Mouse (Mus musculus) midbrain, embryonic 13.5 days (tissue): ENCODE measurements around the gene Blvrb. TPM values are rescaled to one million over a fixed set of nuclear protein-coding genes. Genes with fewer than 3 reads are reported as not detected.

Experiments
- ATAC-seq: fragments of 200-750 bp; cut with Nextera tagmentation; 2 replicates; pipeline ENCODE4 v1.8.0; 2017; ENCODE audit warnings: mild to moderate bottlenecking, moderate TSS enrichment, moderate library complexity
- H3K27ac ChIP-seq: fragments of 300-500 bp; sonication (generic); 2 replicates; pipeline ENCODE4 v1.5.1; 2015; ENCODE audit warnings: inconsistent platforms, mild to moderate bottlenecking, moderate library complexity
- H3K27me3 ChIP-seq: fragments of 300-500 bp; sonication (generic); 2 replicates; pipeline ENCODE4 v1.6.1; 2015; ENCODE audit warnings: mild to moderate bottlenecking, inconsistent platforms
- H3K36me3 ChIP-seq: fragments of 300-500 bp; sonication (generic); 2 replicates; pipeline ENCODE4 v1.6.1; 2015; ENCODE audit warnings: mild to moderate bottlenecking, inconsistent platforms
- H3K4me1 ChIP-seq: fragments of 300-500 bp; sonication (generic); replicated peaks from 2 replicates; pipeline ENCODE4 v1.6.1; 2015; ENCODE audit warnings: inconsistent platforms
- H3K4me2 ChIP-seq: fragments of 300-500 bp; sonication (generic); replicated peaks from 2 replicates; pipeline ENCODE4 v1.6.1; 2015; ENCODE audit warnings: moderate library complexity, mild to moderate bottlenecking, inconsistent platforms
- H3K4me3 ChIP-seq: fragments of 300-500 bp; sonication (generic); replicated peaks from 2 replicates; pipeline ENCODE4 v1.5.1; 2015; ENCODE audit warnings: mild to moderate bottlenecking, inconsistent platforms
- H3K9ac ChIP-seq: fragments of 300-500 bp; sonication (generic); replicated peaks from 2 replicates; pipeline ENCODE4 v1.6.1; 2015; ENCODE audit warnings: mild to moderate bottlenecking, inconsistent platforms
- H3K9me3 ChIP-seq: fragments of 300-500 bp; sonication (generic); 2 replicates; pipeline ENCODE4 v1.6.1; 2016; ENCODE audit warnings: mild to moderate bottlenecking, inconsistent platforms
- WGBS: fragments of 180-500 bp; shearing (Covaris S2); methylation state at CpG from one replicate; pipeline ENCODE4 v1.1.7; 2015; 5-methylcytosine and 5-hydroxymethylcytosine counted together
- polyA plus RNA-seq: library from polyadenylated mRNA; unstranded; fragments of >200 nt; fragmentation: Nextera tagmentation; extraction: Ambion mirVana; gene quantifications from 2 replicates; pipeline ENCODE4 v1.2.1, GENCODE M21; 2015

Blvrb gene
- 14.8 and 16.1 TPM in 2 replicates for polyA plus RNA-seq

- ATAC-seq = peak; percentile 92
- Histone ChIP-seq H3K9me3 (no peaks in the 10 kb centered on the region), H3K4me3 (peak within 1 kb of the TSS; percentile 63), H3K9ac (peak within 1 kb of the TSS; percentile 81), H3K27me3 (peaks cover 28% of the 10 kb centered on the region), H3K27ac (peak within 1 kb of the TSS; percentile 54), H3K4me2 (peak within 1 kb of the TSS; percentile 80), H3K36me3 (no peaks in the 10 kb centered on the region), H3K4me1 (peaks cover 22% of the 10 kb centered on the region)
- WGBS = 1% methylated on average over 54 of the region's 54 CpGs
Observed at GRCm38 (mm10) chr7:27447419-27448286, at the start of gene Blvrb, which contains the start of gene Sptbn4. Gene Blvrb (plus strand): TSS chr7:27447978. Gene Sptbn4 (minus strand): TSS chr7:27447686.

- Histone ChIP-seq H3K4me1 (peaks cover 16% of the 10 kb centered on the region), H3K27ac (no peak overlapping the region), H3K4me2 (no peak overlapping the region), H3K9me3 (peaks cover 4% of the 10 kb centered on the region; the same call in 1 of the 2 replicates), H3K4me3 (no peak overlapping the region), H3K36me3 (no peaks in the 10 kb centered on the region), H3K27me3 (peaks cover 93% of the 10 kb centered on the region), H3K9ac (no peak overlapping the region)
- 80% methylated on average over 7 of the region's 7 CpGs for WGBS
- no peak for ATAC-seq
Observed at GRCm38 (mm10) chr7:27400545-27400944, 47.2 kb upstream of the Blvrb start.

GRCm38 (mm10) chr7:27402675-27403074 lies 45.1 kb upstream of the Blvrb start:
- Histone ChIP-seq H3K27me3 (peaks cover 93% of the 10 kb centered on the region), H3K9ac (0 out of 2 replicates have a peak overlapping the region, but pooled peaks have one; percentile 3), H3K4me1 (0 out of 2 replicates have a peak, but pooled peaks cover 3% of the 10 kb centered on the region), H3K27ac (no peak overlapping the region), H3K36me3 (no peaks in the 10 kb centered on the region), H3K4me3 (no peak overlapping the region), H3K9me3 (peaks cover 9% of the 10 kb centered on the region), H3K4me2 (no peak overlapping the region)
- ATAC-seq = no peak
- WGBS = 9% methylated on average over 16 of the region's 16 CpGs

- Histone ChIP-seq H3K4me2 (peak overlapping the region; percentile 22; the same call in 1 of the 2 replicates), H3K27ac (no peak overlapping the region), H3K9ac (no peak overlapping the region), H3K27me3 (peaks cover 95% of the 10 kb centered on the region), H3K4me3 (peak overlapping the region; percentile 16; the same call in 1 of the 2 replicates), H3K9me3 (peaks cover 9% of the 10 kb centered on the region), H3K36me3 (no peaks in the 10 kb centered on the region), H3K4me1 (peaks cover 12% of the 10 kb centered on the region)
- WGBS = 7% methylated on average over 75 of the region's 81 CpGs
- ATAC-seq = 0 out of 2 replicates have a peak, but pooled peaks have one; percentile 22
Observed at GRCm38 (mm10) chr7:27404203-27404942, 43.4 kb upstream of the Blvrb start.

GRCm38 (mm10) chr7:27406481-27406880 lies 41.3 kb upstream of the Blvrb start:
- H3K27ac ChIP-seq = no peak overlapping the region
- H3K4me1 ChIP-seq = peaks cover 12% of the 10 kb centered on the region
- H3K9me3 ChIP-seq = peaks cover 9% of the 10 kb centered on the region
- no peak overlapping the region for H3K4me2 ChIP-seq
- no peak for ATAC-seq
- peaks cover 94% of the 10 kb centered on the region for H3K27me3 ChIP-seq
- no peak overlapping the region for H3K9ac ChIP-seq
- WGBS = 84% methylated on average over 7 of the region's 7 CpGs
- no peak overlapping the region for H3K4me3 ChIP-seq
- H3K36me3 ChIP-seq = no peaks in the 10 kb centered on the region

GRCm38 (mm10) chr7:27407816-27408215 lies 40.0 kb upstream of the Blvrb start:
- WGBS = 69% methylated on average over 8 of the region's 8 CpGs
- no peak overlapping the region for H3K9ac ChIP-seq
- H3K36me3 ChIP-seq = no peaks in the 10 kb centered on the region
- H3K27me3 ChIP-seq = peaks cover 81% of the 10 kb centered on the region
- no peak for ATAC-seq
- no peak overlapping the region for H3K27ac ChIP-seq
- peaks cover 12% of the 10 kb centered on the region for H3K4me1 ChIP-seq
- peak overlapping the region; percentile 42; the same call in 1 of the 2 replicates for H3K4me3 ChIP-seq
- peak overlapping the region; percentile 65; the same call in 1 of the 2 replicates for H3K4me2 ChIP-seq
- peaks cover 9% of the 10 kb centered on the region for H3K9me3 ChIP-seq

- Histone ChIP-seq H3K9me3 (peaks cover 5% of the 10 kb centered on the region; the same call in 1 of the 2 replicates), H3K27me3 (peaks cover 78% of the 10 kb centered on the region), H3K36me3 (no peaks in the 10 kb centered on the region), H3K4me3 (peak overlapping the region; percentile 42), H3K4me1 (peaks cover 12% of the 10 kb centered on the region), H3K27ac (no peak overlapping the region), H3K4me2 (peak overlapping the region; percentile 65), H3K9ac (no peak overlapping the region; the same call in 1 of the 2 replicates)
- ATAC-seq = peak; percentile 62
- under 1% methylated on average over 94 of the region's 96 CpGs for WGBS
Observed at GRCm38 (mm10) chr7:27408379-27409176, 39.2 kb upstream of the Blvrb start.

GRCm38 (mm10) chr7:27417151-27417550 lies 30.6 kb upstream of the Blvrb start:
- H3K9me3 ChIP-seq = 0 out of 2 replicates have a peak, but pooled peaks cover 3% of the 10 kb centered on the region
- no peak for ATAC-seq
- no peak overlapping the region for H3K4me3 ChIP-seq
- no peaks in the 10 kb centered on the region for H3K36me3 ChIP-seq
- no peak overlapping the region for H3K4me2 ChIP-seq
- no peak overlapping the region for H3K27ac ChIP-seq
- no peak overlapping the region for H3K9ac ChIP-seq
- no peaks in the 10 kb centered on the region for H3K4me1 ChIP-seq
- WGBS = 78% methylated on average over 2 of the region's 2 CpGs
- peaks cover 23% of the 10 kb centered on the region; the same call in 1 of the 2 replicates for H3K27me3 ChIP-seq

- Histone ChIP-seq H3K4me1 (no peaks in the 10 kb centered on the region), H3K9me3 (0 out of 2 replicates have a peak, but pooled peaks cover 3% of the 10 kb centered on the region), H3K9ac (no peak overlapping the region), H3K27ac (no peak overlapping the region), H3K4me2 (no peak overlapping the region), H3K4me3 (no peak overlapping the region), H3K36me3 (no peaks in the 10 kb centered on the region), H3K27me3 (peaks cover 20% of the 10 kb centered on the region; the same call in 1 of the 2 replicates)
- no peak for ATAC-seq
- 80% methylated on average over 3 of the region's 3 CpGs for WGBS
Observed at GRCm38 (mm10) chr7:27419101-27419500, 28.7 kb upstream of the Blvrb start.

- H3K4me3 ChIP-seq = no peak overlapping the region
- 87% methylated on average over 12 of the region's 12 CpGs for WGBS
- no peak overlapping the region for H3K27ac ChIP-seq
- no peaks in the 10 kb centered on the region for H3K4me1 ChIP-seq
- no peak for ATAC-seq
- peaks cover 13% of the 10 kb centered on the region; the same call in 1 of the 2 replicates for H3K27me3 ChIP-seq
- no peak overlapping the region for H3K9ac ChIP-seq
- H3K4me2 ChIP-seq = no peak overlapping the region
- H3K9me3 ChIP-seq = 0 out of 2 replicates have a peak, but pooled peaks cover 3% of the 10 kb centered on the region
- H3K36me3 ChIP-seq = no peaks in the 10 kb centered on the region
Observed at GRCm38 (mm10) chr7:27423556-27424326, 24.0 kb upstream of the Blvrb start.
